Mouse (Mus musculus) myocyte (in vitro differentiated cells): Measurements from ENCODE around the gene Kctd11. TPM values are rescaled to one million over a fixed set of nuclear protein-coding genes. Genes with fewer than 3 reads are reported as not detected.

Experiments used
- H3K27me3 ChIP-seq: one replicate; pipeline ENCODE4 v1.6.1; 2011; ENCODE audit not compliant: control insufficient read depth, insufficient read depth, insufficient read length
- H3K36me3 ChIP-seq: one replicate; pipeline ENCODE4 v1.6.1; 2011; ENCODE audit not compliant: control insufficient read depth, insufficient read depth
- H3K4me2 ChIP-seq: one replicate; pipeline ENCODE4 v1.6.1; 2011; ENCODE audit warnings: low read depth, control low read depth
- H3K4me3 ChIP-seq: one replicate; pipeline ENCODE4 v1.5.1; 2011; ENCODE audit warnings: mild to moderate bottlenecking, control low read depth, moderate library complexity
- H3K79me2 ChIP-seq: one replicate; pipeline ENCODE4 v1.6.1; 2011; ENCODE audit not compliant: control insufficient read depth, insufficient read depth
- H3ac ChIP-seq: one replicate; pipeline ENCODE4 v1.6.1; 2011; ENCODE audit not compliant: control insufficient read depth, insufficient read length
- CEBPB ChIP-seq: IDR thresholded peaks from 2 replicates; pipeline ENCODE4 v1.6.1; 2011; ENCODE audit warnings: mild to moderate bottlenecking, moderate library complexity; ENCODE audit not compliant: poor library complexity, insufficient read depth, severe bottlenecking
- E2F4 ChIP-seq: IDR thresholded peaks from one replicate; pipeline ENCODE4 v1.6.1; 2011; ENCODE audit warnings: mild to moderate bottlenecking, control low read depth, moderate library complexity; ENCODE audit not compliant: insufficient read depth
- MAX ChIP-seq: IDR thresholded peaks from one replicate; pipeline ENCODE4 v1.6.1; 2011; ENCODE audit warnings: low read depth, mild to moderate bottlenecking, control low read depth
- MYOD1 ChIP-seq, 3 experiments: IDR thresholded peaks; one replicate each; pipeline ENCODE4 v1.6.1; 2011; ENCODE audit warnings: control low read depth in 2 of 3, low read depth in 2 of 3, mild to moderate bottlenecking in 2 of 3, moderate library complexity in 1 of 3; ENCODE audit not compliant: insufficient read length in 2 of 3, control insufficient read depth in 1 of 3
- MYOG ChIP-seq, 3 experiments: IDR thresholded peaks; one replicate each; pipeline ENCODE4 v1.6.1; 2011; ENCODE audit warnings: control low read depth in 2 of 3, low read depth in 2 of 3, mild to moderate bottlenecking in 2 of 3; ENCODE audit not compliant: insufficient read length in 2 of 3, control insufficient read depth in 1 of 3, insufficient read depth in 1 of 3
- POLR2A ChIP-seq: IDR thresholded peaks from one replicate; pipeline ENCODE4 v1.6.1; 2011; ENCODE audit warnings: low read depth, mild to moderate bottlenecking, control low read depth, moderate library complexity; ENCODE audit not compliant: insufficient read length
- POLR2AphosphoS2 ChIP-seq: IDR thresholded peaks from one replicate; pipeline ENCODE4 v1.6.1; 2011; ENCODE audit warnings: low read depth, control low read depth; ENCODE audit not compliant: insufficient read length
- REST ChIP-seq: IDR thresholded peaks from one replicate; pipeline ENCODE4 v1.6.1; 2011; ENCODE audit warnings: mild to moderate bottlenecking, control low read depth, moderate library complexity; ENCODE audit not compliant: insufficient read depth, insufficient read length
- SRF ChIP-seq: IDR thresholded peaks from one replicate; pipeline ENCODE4 v1.6.1; 2011; ENCODE audit warnings: low read depth; ENCODE audit not compliant: control insufficient read depth, insufficient read length
- TCF12 ChIP-seq: IDR thresholded peaks from one replicate; pipeline ENCODE4 v1.6.1; 2011; ENCODE audit warnings: mild to moderate bottlenecking, control low read depth; ENCODE audit not compliant: poor library complexity, insufficient read depth, severe bottlenecking
- TCF3 ChIP-seq: IDR thresholded peaks from one replicate; pipeline ENCODE4 v1.6.1; 2011; ENCODE audit warnings: low read depth, control low read depth; ENCODE audit not compliant: insufficient read length
- USF1 ChIP-seq: IDR thresholded peaks from one replicate; pipeline ENCODE4 v1.6.1; 2011; ENCODE audit warnings: low read depth, mild to moderate bottlenecking, control low read depth, moderate library complexity
- polyA plus RNA-seq: library from polyadenylated mRNA; unstranded; fragments of >200 nt; fragmentation: generic; extraction: Trizol; gene quantifications from one replicate; pipeline ENCODE4 v1.2.1, GENCODE M21; 2012; ENCODE audit warnings: missing spikeins

Kctd11 gene
- polyA plus RNA-seq, 1 experiment, result 24.5 TPM

DNA sequence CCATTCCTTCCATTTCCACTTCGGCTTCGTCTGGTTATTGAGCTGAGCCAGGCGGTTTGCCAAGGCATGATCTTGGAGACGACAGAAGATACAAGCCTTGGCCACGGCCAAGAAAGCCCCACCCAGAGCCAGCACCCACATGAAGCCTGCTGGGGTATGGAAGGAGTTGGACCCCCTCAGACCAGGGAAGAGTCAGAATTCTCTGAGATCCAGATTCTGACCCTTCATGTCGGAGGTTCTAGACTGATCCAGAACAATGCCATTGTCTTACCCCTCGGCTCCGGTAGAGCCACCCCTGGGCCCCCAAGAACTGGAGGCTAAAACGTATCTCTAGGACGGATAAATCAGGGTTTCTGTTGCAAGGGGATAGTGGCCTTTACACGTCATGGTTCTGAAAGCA, 3.3 kb downstream of the Kctd11 start, which contains the start of gene Tmem95:
Gene Tmem95, minus strand, starts transcription at position 141 of the 400 bp plus-strand sequence.
- no peak for TF ChIP-seq POLR2AphosphoS2
- no peak for TF ChIP-seq TCF3
- TF ChIP-seq MAX, result no peak
- TF ChIP-seq SRF, result no peak
- no peak for TF ChIP-seq TCF12
- TF ChIP-seq REST, result no peak
- TF ChIP-seq E2F4, result no peak
- TF ChIP-seq MYOD1 (IDR thresholded peaks at IDR 0.05; ENCODE audit: control insufficient read depth in 1 of 3, insufficient read length in 2 of 3, low read depth in 2 of 3), result no peak
- TF ChIP-seq CEBPB, result no peak
- no peak for TF ChIP-seq USF1
- H3K4me3 ChIP-seq, result peak within 1 kb of the TSS; percentile 94
- peak within 1 kb of the TSS; percentile 91 for H3K4me2 ChIP-seq
- H3K27me3 ChIP-seq, result no peaks in the 10 kb centered on the region
- H3ac ChIP-seq, result peak within 1 kb of the TSS; percentile 66
- no peaks in the 10 kb centered on the region for H3K36me3 ChIP-seq
- H3K79me2 ChIP-seq, result peaks cover 28% of the 10 kb centered on the region

DNA sequence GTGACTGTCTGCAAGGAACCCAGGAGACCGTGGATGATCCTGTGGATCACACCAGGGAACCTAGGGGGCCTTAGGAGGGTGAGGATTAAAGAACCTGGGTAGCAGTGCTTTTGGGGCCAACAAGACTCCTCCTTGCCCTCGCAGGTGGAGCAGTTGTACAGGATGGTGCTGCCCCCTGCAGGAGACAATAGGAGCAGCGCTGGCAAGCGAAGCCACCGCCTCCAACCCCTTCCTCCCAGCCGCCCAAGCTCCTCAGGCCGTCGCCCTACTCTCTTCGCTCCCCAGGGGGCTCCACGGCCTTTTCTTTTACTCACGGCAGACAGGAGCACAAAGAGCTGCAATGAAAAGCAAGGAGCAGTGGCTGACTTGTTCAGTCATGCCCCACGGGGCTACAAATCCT, 4.3 kb downstream of the Kctd11 start:
- Histone ChIP-seq H3K4me3 (peak overlapping the region; percentile 94), H3ac (no peak overlapping the region), H3K4me2 (peak overlapping the region; percentile 91), H3K79me2 (peaks cover 28% of the 10 kb centered on the region), H3K27me3 (no peaks in the 10 kb centered on the region), H3K36me3 (no peaks in the 10 kb centered on the region)
- TF ChIP-seq POLR2A, result peak; percentile 35
- no peak for TF ChIP-seq E2F4
- TF ChIP-seq REST, result no peak
- peak in 1 of 3 experiments; percentile 18 for TF ChIP-seq MYOG (IDR thresholded peaks at IDR 0.05; ENCODE audit: control insufficient read depth in 1 of 3, insufficient read depth in 1 of 3, insufficient read length in 2 of 3, low read depth in 2 of 3)
- no peak for TF ChIP-seq CEBPB
- no peak for TF ChIP-seq MYOD1 (IDR thresholded peaks at IDR 0.05; ENCODE audit: control insufficient read depth in 1 of 3, insufficient read length in 2 of 3, low read depth in 2 of 3)
- TF ChIP-seq USF1, result no peak
- TF ChIP-seq POLR2AphosphoS2, result peak; percentile 95
- no peak for TF ChIP-seq SRF
- TF ChIP-seq MAX, result no peak

DNA sequence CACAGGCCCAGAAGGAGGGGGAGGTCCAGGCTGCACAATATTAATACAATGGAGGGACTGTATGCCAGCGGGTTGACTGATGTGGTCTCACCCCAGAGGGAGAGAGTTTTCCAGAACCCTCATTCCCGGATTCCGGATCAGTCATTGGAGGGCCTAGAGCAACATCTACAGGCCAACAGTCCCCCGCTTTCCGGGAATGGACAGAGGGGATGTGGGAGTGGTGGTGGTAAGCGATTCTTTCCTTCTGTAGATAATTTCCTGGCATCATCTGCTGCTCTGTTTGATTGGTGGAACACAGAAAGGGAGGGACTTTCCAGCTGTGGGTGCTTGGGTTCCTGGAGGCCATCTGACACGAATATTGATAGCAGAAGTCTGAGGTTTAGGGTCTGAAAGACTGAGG, 5.0 kb downstream of the Kctd11 start:
- TF ChIP-seq POLR2AphosphoS2 (peak; percentile 21), TCF12 (no peak)
- no peak overlapping the region for H3ac ChIP-seq
- no peak overlapping the region for H3K4me3 ChIP-seq
- peaks cover 28% of the 10 kb centered on the region for H3K79me2 ChIP-seq
- no peak overlapping the region for H3K4me2 ChIP-seq
- no peaks in the 10 kb centered on the region for H3K27me3 ChIP-seq
- no peaks in the 10 kb centered on the region for H3K36me3 ChIP-seq

DNA sequence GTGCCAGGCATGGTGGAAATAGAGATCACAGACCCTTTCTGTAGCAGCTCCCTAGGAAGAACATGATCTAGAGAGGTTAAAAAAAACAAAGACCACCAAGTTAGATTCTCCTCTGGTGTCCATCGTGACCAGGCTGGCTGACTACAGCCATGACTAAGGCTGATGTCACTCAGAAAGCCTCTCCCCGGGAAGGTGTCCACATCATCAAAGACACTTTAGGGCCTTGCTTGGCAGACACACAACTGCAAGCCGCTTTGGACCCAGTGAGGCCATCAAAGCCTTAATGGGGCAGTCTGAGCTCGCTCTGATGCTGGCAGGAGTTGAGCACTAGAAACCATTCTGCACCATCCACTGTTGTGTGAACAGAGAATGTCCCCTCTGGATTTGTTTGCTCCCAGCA, 8.8 kb downstream of the Kctd11 start:
- H3K79me2 ChIP-seq, result no peaks in the 10 kb centered on the region

DNA sequence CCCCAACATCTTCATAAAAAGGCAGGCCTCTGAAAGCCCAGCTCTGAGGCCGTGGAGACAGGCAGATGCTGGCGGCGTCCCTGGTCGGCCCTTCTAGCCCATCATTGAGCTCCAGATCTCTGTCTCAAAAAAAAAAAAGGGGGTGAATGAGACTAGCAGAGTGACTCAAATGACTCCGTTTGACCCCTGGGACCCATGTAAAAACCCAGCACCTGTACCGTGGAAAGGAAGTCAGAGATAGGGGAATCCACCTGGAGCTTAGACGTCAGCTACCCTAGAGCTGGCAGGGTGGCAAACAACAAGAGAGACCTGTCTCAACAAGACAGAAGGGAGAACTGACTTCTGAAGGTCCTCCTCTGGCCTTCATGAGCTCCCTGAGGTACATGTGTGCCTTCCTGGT, 9.4 kb downstream of the Kctd11 start:
- Histone ChIP-seq H3K4me2 (no peak overlapping the region), H3K79me2 (no peaks in the 10 kb centered on the region), H3ac (no peak overlapping the region), H3K4me3 (no peak overlapping the region), H3K36me3 (no peaks in the 10 kb centered on the region), H3K27me3 (peaks cover 8% of the 10 kb centered on the region)
- TF ChIP-seq USF1, result no peak
- no peak for TF ChIP-seq CEBPB
- no peak for TF ChIP-seq MYOG (IDR thresholded peaks at IDR 0.05; ENCODE audit: control insufficient read depth in 1 of 3, insufficient read depth in 1 of 3, insufficient read length in 2 of 3, low read depth in 2 of 3)
- no peak for TF ChIP-seq MYOD1 (IDR thresholded peaks at IDR 0.05; ENCODE audit: control insufficient read depth in 1 of 3, insufficient read length in 2 of 3, low read depth in 2 of 3)
- TF ChIP-seq MAX, result no peak
- no peak for TF ChIP-seq TCF3

More for the DNA sequence above, 8.8 kb downstream of the Kctd11 start:
- Histone ChIP-seq H3K4me3 (no peak overlapping the region), H3K4me2 (no peak overlapping the region), H3K27me3 (peaks cover 2% of the 10 kb centered on the region), H3K36me3 (no peaks in the 10 kb centered on the region), H3ac (no peak overlapping the region)
- no peak for TF ChIP-seq POLR2A
- no peak for TF ChIP-seq MYOG (IDR thresholded peaks at IDR 0.05; ENCODE audit: control insufficient read depth in 1 of 3, insufficient read depth in 1 of 3, insufficient read length in 2 of 3, low read depth in 2 of 3)

DNA sequence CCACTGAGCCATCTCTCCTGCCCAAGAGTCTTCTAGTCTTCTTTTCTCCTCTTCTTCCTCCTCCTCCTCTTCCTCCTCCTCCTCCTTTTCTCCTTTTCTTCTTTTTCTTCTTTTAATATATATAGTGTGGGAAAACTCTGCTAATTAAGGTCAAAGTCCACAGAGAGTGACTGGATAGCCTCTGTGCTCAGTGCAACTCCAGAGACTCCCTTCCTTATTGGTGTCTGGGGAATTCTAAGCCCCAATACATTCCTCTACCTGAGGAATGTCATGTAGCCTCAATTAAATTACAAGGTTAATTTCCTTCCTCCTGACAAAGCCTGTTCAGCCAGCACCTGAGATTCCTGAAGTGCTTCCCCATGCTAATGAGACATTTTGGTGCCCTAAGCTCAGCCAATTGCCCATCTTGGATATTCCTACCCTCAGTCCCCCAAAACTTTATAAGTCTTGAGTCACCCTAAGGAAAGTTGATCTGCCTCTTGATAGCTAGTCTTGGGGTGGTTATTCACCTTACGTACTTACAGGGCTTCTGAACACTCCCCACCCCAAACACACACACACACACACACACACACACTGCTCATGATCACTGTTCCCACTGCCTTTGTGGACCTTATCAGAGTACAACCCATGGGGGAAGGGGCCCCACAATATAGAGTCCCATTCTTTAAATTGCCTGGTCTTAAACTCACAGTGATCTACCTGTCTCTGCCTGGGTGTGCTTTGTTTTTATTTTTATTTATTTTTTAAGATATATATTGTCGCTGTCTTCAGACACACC, 10.7 kb downstream of the Kctd11 start:
- Histone ChIP-seq H3K4me2 (no peak overlapping the region), H3ac (no peak overlapping the region), H3K36me3 (no peaks in the 10 kb centered on the region), H3K79me2 (no peaks in the 10 kb centered on the region), H3K27me3 (peaks cover 8% of the 10 kb centered on the region), H3K4me3 (no peak overlapping the region)
- TF ChIP-seq MYOD1 (IDR thresholded peaks at IDR 0.05; ENCODE audit: control insufficient read depth in 1 of 3, insufficient read length in 2 of 3, low read depth in 2 of 3) (no peak), TCF12 (no peak), E2F4 (no peak), MYOG (IDR thresholded peaks at IDR 0.05; ENCODE audit: control insufficient read depth in 1 of 3, insufficient read depth in 1 of 3, insufficient read length in 2 of 3, low read depth in 2 of 3) (no peak), POLR2A (no peak), POLR2AphosphoS2 (no peak), SRF (no peak), USF1 (no peak), TCF3 (no peak), MAX (no peak), CEBPB (no peak), REST (no peak)
